Mouse (Mus musculus) limb, embryonic 14.5 days (tissue): ENCODE data around the gene Lmo7. TPM values are rescaled to one million over a fixed set of nuclear protein-coding genes. Genes with fewer than 3 reads are reported as not detected.
A peak's percentile ranks its signal among the peaks of the same experiment; 100 is the strongest.

ENCODE experiments used
- ATAC-seq: fragments of 200-750 bp; cut with Nextera tagmentation; 2 replicates; pipeline ENCODE4 v1.8.0; 2017; ENCODE audit warnings: low read depth, moderate number of reproducible peaks, moderate TSS enrichment; ENCODE audit not compliant: low FRiP score
- DNase-seq: peaks from one replicate; pipeline ENCODE4 v3.0.0-alpha.2; 2015; ENCODE audit warnings: low spot score
- H3K27ac ChIP-seq: fragments of 300-500 bp; sonication (generic); replicated peaks from 2 replicates; pipeline ENCODE4 v1.5.1; 2014; ENCODE audit warnings: low read depth, mild to moderate bottlenecking, low read length, moderate library complexity, mixed read lengths
- H3K27me3 ChIP-seq: fragments of 300-500 bp; sonication (generic); 2 replicates; pipeline ENCODE4 v1.6.1; 2014; ENCODE audit warnings: low read length, mixed read lengths; ENCODE audit not compliant: control insufficient read depth, insufficient read depth
- H3K36me3 ChIP-seq: fragments of 300-500 bp; sonication (generic); 2 replicates; pipeline ENCODE4 v1.6.1; 2014; ENCODE audit warnings: mild to moderate bottlenecking, low read length, moderate library complexity, mixed read lengths; ENCODE audit not compliant: control insufficient read depth, insufficient read depth
- H3K4me1 ChIP-seq: fragments of 300-500 bp; sonication (generic); 2 replicates; pipeline ENCODE4 v1.6.1; 2014; ENCODE audit warnings: antibody characterized with exemption, low read length, mixed read lengths; ENCODE audit not compliant: control insufficient read depth, insufficient read depth
- H3K4me2 ChIP-seq: fragments of 300-500 bp; sonication (generic); replicated peaks from 2 replicates; pipeline ENCODE4 v1.6.1; 2014; ENCODE audit warnings: low read depth, mild to moderate bottlenecking, low read length, moderate library complexity; ENCODE audit not compliant: severe bottlenecking
- H3K4me3 ChIP-seq: fragments of 300-500 bp; sonication (generic); replicated peaks from 2 replicates; pipeline ENCODE4 v1.5.1; 2014; ENCODE audit warnings: low read length
- H3K9ac ChIP-seq: fragments of 300-500 bp; sonication (generic); 2 replicates; pipeline ENCODE4 v1.6.1; 2014; ENCODE audit warnings: mild to moderate bottlenecking, low read depth, low read length, moderate library complexity; ENCODE audit not compliant: severe bottlenecking
- H3K9me3 ChIP-seq: fragments of 300-500 bp; sonication (generic); 2 replicates; pipeline ENCODE4 v1.6.1; 2016; ENCODE audit warnings: low read length; ENCODE audit not compliant: control insufficient read depth
- POLR2A ChIP-seq: fragments of 200-500 bp; IDR thresholded peaks from 2 replicates; pipeline ENCODE4 v1.8.0; 2012; ENCODE audit warnings: inconsistent platforms, mild to moderate bottlenecking, moderate library complexity, borderline replicate concordance; ENCODE audit not compliant: insufficient read depth, insufficient read length; ENCODE audit errors: extremely low read depth
- WGBS: fragments of 180-500 bp; shearing (Covaris S2); extraction: QIAGEN DNeasy Blood & Tissue Kit; methylation state at CpG from one replicate; pipeline ENCODE4 v1.1.7; 2014; 5-methylcytosine and 5-hydroxymethylcytosine counted together
- polyA plus RNA-seq, 2 experiments: library from polyadenylated mRNA; depleted of rRNA in 1 of 2; stranded (reverse) in 1 of 2; unstranded in 1 of 2; fragments of >200 nt; fragmentation: Nextera tagmentation in 1 of 2; extraction: Ambion mirVana in 1 of 2; gene quantifications; 2 replicates each; pipeline versions ENCODE4 v1.2.1 to v1.2.3; 2012 to 2014

Gene Lmo7
- polyA plus RNA-seq, 2 experiments, result 21.6 to 26.2 TPM

GRCm38 (mm10) chr14:101834109-101834508 is 104.4 kb downstream of the Lmo7 start:
- Histone ChIP-seq H3K4me1 (no peaks in the 10 kb centered on the region), H3K4me2 (no peak overlapping the region), H3K9me3 (no peaks in the 10 kb centered on the region), H3K27me3 (no peaks in the 10 kb centered on the region), H3K4me3 (no peak overlapping the region), H3K36me3 (no peaks in the 10 kb centered on the region), H3K9ac (no peak overlapping the region), H3K27ac (no peak overlapping the region)
- ATAC-seq (no peak), DNase-seq (no peak)
- TF ChIP-seq POLR2A, result no peak
- WGBS, result 80% methylated on average over 3 of the region's 3 CpGs

- H3K4me3 ChIP-seq, result no peak overlapping the region
- no peak overlapping the region for H3K9ac ChIP-seq
- no peaks in the 10 kb centered on the region for H3K9me3 ChIP-seq
- no peaks in the 10 kb centered on the region for H3K27me3 ChIP-seq
- no peak for TF ChIP-seq POLR2A
- peaks cover 10% of the 10 kb centered on the region for H3K4me1 ChIP-seq
- H3K36me3 ChIP-seq, result no peaks in the 10 kb centered on the region
- DNase-seq (no peak), ATAC-seq (no peak)
- H3K27ac ChIP-seq, result no peak overlapping the region
- no peak overlapping the region for H3K4me2 ChIP-seq
- 88% methylated on average over 2 of the region's 2 CpGs for WGBS
These were observed 106.6 kb downstream of the Lmo7 start for GRCm38 (mm10) chr14:101836401-101836800.

- Histone ChIP-seq H3K4me1 (peaks cover 10% of the 10 kb centered on the region), H3K36me3 (no peaks in the 10 kb centered on the region), H3K4me3 (no peak overlapping the region), H3K4me2 (no peak overlapping the region), H3K9me3 (no peaks in the 10 kb centered on the region), H3K9ac (no peak overlapping the region), H3K27me3 (no peaks in the 10 kb centered on the region), H3K27ac (no peak overlapping the region)
- TF ChIP-seq POLR2A, result no peak
- 76% methylated on average over 6 of the region's 6 CpGs for WGBS
- DNase-seq, result no peak
- ATAC-seq, result no peak
These were observed 107.4 kb downstream of the Lmo7 start for GRCm38 (mm10) chr14:101837176-101837575.

- Histone ChIP-seq H3K4me1 (peaks cover 10% of the 10 kb centered on the region), H3K27me3 (no peaks in the 10 kb centered on the region), H3K27ac (no peak overlapping the region), H3K9me3 (no peaks in the 10 kb centered on the region), H3K9ac (no peak overlapping the region), H3K4me3 (no peak overlapping the region), H3K36me3 (no peaks in the 10 kb centered on the region), H3K4me2 (no peak overlapping the region)
- no peak for TF ChIP-seq POLR2A
- ATAC-seq (peak; percentile 35; the same call in 1 of the 2 replicates), DNase-seq (peak; percentile 74)
- WGBS, result 34% methylated on average over 7 of the region's 7 CpGs
These were observed 108.6 kb downstream of the Lmo7 start for GRCm38 (mm10) chr14:101838231-101838839.

GRCm38 (mm10) chr14:101839771-101840731 is 110.3 kb downstream of the Lmo7 start:
- peak; percentile 58; the same call in 1 of the 2 replicates for ATAC-seq
- WGBS, result 41% methylated on average over 24 of the region's 24 CpGs
- Histone ChIP-seq H3K36me3 (no peaks in the 10 kb centered on the region), H3K4me1 (peaks cover 10% of the 10 kb centered on the region), H3K4me3 (peak overlapping the region; percentile 13; the same call in 1 of the 2 replicates), H3K27ac (no peak overlapping the region), H3K9me3 (no peaks in the 10 kb centered on the region), H3K27me3 (no peaks in the 10 kb centered on the region), H3K4me2 (peak overlapping the region; percentile 33), H3K9ac (no peak overlapping the region)
- TF ChIP-seq POLR2A, result no peak
- DNase-seq, result no peak
